Mouse (Mus musculus): ENCODE data around the gene Cmip.

The Cmip gene

DNA sequence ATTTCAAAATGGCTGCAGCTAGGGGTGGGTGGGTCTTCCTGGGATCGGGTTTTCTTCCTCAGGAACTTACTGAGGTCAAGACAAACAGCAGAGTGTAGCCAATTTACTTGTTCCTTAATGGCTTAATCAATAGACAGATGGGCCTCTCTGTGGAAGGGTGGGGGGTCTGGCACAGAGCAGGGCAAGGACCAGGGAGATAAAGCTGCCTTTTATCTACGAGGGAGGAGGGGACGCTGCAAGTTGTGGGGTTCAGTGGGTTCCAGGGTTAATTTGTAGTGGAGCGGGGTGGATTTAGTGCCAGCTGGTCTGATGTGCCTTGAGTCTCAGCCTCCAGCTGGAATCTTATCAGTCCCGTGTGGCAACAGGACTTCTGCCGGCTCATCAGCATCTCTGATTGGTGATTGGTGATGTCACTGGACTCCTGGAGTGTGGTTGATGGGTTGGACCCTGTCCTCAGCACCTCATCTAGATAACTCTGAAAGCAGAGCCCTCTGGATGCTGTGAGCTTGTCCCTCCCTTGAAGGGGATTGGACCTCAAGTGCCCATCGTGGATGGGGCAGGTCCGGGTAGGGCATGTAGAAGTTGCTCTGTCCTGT is 65.9 kb downstream of the Cmip start:
- DNase-seq (ENCODE audit: low spot score): no peak

DNA sequence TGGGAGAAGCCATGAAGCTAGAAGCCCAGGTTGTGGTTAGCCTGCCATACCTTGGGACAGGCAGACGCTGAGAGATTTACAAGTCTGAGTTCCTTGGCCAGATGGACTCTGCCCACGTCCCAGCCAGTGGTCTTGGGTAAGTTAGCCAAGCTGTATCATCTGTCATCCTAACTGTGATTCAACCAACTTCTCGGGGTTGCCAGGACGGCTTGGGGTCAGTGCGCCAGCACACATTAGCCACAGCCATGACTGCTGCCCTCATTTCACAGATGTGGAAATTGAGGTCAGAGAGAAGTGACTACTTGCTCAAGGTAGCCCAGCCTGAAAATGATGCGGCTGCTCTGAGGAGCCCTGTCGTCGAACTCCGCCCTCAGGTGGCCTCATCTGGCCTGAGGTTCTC is 68.0 kb downstream of the Cmip start:
- no peak for DNase-seq (ENCODE audit: low spot score)

DNA sequence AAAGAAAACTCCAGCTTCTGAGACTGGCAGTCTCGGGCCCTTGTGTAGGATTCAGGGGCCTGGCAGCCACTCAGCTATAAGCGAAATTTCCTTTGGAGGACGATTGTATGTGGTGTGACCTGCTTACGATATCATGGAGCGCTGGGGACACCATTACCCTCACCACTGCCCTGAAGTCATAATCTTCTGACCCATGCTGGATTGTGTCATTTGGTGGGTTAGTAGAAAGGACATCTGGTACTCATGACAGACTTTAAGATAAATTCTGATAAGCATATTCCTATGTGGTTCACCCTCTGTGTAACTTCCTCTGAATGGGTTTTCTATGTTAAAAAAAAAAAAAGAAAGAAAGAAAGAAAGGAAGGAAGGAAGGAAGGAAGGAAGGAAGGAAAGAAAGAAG is 69.9 kb downstream of the Cmip start:
- DNase-seq (ENCODE audit: low spot score): no peak

DNA sequence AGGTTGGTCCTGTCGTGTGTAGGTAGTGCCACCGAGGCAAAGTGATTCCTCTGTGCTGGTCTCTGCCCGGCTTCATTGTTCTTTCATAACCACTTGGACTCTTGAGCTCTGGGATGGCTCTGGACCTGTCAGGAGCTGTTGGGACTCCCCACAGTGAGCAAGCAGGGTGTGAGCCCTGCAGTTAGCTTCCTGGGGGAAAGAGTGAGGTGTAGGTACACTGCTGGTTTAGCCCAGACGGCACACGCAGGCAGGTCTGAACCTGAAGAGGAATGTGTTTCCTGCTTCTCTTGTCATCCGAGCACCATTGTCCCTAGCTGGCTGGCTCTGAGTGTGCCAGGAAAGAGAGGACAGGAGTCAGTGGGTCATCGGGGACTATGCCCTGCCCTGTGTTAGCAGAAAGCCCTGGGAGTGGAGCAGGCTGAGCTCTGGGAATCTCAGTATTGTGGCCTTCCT is 70.5 kb downstream of the Cmip start:
- DNase-seq (ENCODE audit: low spot score): no peak

DNA sequence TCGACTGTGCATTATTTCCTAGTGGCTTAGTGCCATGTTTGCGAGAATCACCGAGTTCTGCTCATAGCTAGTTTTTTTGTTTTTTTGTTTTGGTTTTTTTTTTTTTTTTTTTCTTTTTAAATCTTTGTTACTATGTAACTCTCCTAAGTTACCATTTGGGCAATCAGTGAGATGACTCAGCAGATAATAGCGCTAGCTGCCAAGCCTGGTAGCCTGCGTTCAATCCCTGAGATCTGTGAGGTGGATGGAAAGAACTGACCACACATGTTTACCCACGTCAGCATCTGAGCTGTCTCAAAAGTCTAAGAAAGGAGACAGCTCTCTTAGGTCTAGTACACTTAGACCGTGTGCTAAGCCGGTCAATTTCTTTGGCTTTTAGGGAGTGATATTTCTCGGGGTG is 71.9 kb downstream of the Cmip start:
- DNase-seq (ENCODE audit: low spot score): no peak

DNA sequence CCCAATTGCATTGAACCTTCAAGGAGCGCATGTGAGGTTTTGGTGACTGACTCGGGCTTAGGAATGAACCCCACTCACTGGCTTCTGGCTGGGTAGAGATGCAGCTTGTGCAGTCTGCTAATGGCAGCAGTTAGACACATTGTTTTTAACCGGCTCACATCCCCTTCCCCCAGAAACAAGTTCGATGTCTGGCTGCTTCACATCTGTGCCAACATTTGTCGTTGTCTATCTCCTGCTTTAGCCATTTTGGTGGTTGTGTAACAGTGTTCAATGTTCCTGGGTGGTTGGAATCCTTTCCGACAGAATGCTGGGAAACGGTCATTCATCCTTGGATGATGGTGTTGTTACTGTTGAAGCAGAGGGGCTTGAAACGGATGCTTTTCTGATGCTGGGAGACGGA is 72.3 kb downstream of the Cmip start:
- no peak for DNase-seq (ENCODE audit: low spot score)

DNA sequence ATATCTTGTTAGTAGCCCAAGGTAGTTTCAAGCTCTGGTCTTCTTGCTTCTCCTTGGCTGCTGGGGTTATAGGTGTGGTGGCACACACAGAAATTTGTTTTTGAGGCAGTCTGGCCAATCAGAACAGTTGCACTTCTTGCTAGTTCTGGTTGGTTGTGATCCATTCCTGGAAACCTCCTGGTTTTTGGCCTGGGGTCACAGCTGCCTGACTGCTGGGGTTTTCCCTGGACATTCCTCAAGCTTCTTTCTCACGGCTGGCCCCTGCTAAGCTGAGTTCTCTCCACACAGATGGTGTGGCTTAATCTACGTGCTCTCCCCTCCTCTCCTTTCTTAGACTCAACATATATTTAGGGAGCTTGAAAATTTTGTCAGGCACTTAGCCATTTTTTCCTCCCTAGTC is 73.0 kb downstream of the Cmip start:
- no peak for DNase-seq (ENCODE audit: low spot score)

DNA sequence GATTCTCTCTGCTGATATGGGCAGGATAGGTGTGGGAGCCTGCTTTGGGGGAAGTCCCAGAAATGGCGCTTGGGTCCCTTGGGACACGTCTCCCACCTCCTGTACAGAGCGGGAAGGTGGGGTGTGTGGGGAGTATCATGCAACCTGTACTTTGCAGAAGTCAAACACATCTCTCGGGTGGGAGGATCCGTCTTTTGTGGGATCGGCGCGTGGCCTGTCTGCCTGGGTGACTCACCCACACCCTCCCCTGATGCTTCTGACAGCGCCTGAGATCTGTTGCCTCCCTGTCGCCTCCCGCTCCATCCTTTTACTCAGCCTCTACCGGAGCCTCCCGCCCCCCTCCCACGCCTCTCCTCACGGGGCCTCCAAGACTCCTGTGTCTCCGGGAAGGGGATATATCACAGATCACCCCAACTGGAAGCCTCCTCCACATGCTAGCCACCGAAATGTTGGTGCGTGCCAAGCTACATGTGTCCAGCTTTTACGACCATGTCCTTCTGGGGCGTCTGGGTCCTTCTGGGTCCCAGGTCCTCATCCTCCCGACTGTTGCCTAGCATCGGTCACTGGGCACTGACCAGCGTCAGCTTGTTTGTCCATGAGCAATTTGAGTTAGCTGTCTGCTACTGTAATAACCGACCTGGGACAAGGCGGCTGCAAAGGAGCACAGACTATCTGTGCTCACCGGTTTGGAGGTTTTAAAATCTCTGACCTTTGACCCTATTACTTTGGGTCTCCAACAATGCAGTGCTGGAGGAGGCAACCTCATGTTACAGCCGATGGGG is 75.6 kb downstream of the Cmip start:
- DNase-seq (ENCODE audit: low spot score): no peak

DNA sequence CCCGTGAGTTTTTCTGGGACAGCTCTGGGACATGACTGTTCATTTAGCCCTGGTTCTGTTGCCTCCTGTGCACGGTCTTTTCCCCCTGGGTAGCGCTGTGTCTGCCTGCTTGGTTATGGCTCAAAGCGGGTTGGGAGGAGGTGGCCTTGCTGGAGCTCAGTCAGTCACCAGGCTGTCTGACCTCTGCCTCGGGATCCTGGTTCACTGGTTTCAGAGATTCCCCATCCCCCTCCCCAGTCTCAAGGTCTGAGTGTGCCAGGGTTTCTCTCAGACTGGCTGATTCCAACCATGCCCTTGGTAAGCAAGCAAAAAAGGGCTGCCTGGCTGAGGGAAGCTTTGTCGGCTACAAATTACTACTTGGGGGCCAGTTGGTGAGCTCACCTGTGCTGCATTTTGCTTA is 76.8 kb downstream of the Cmip start:
- DNase-seq (ENCODE audit: low spot score): no peak

DNA sequence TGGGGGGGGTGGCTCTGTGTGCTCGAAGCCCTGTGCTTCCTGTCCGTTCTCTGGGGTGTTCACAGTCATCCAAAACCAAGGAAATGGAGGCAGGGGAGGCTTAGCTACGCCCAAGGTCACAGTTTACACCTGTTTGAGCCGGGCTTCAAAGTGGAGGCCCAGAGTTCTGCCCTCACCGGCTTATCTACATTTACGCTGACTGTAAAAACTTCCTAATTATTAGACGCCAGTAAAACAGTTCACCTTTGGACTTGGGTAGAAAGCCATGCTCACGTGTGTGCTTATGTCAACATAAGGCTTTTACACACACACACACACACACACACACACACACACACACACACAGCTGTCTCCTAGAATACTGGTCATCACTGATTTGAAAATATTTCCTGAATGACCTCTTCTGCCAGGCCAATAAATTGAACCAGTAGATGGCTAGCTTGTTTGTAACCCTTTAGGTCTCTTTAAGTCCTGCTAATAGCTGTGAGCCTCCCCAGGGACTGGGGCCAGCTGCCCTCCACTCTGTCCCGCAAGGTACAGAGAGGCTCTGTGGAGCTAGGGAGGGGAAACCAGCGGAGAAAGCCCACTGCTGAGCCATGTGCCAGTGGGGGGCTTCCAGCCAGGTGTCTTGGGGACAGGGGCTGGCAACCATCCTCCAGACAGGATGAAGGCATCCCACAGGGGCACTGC is 77.3 kb downstream of the Cmip start:
- no peak for DNase-seq (ENCODE audit: low spot score)

DNA sequence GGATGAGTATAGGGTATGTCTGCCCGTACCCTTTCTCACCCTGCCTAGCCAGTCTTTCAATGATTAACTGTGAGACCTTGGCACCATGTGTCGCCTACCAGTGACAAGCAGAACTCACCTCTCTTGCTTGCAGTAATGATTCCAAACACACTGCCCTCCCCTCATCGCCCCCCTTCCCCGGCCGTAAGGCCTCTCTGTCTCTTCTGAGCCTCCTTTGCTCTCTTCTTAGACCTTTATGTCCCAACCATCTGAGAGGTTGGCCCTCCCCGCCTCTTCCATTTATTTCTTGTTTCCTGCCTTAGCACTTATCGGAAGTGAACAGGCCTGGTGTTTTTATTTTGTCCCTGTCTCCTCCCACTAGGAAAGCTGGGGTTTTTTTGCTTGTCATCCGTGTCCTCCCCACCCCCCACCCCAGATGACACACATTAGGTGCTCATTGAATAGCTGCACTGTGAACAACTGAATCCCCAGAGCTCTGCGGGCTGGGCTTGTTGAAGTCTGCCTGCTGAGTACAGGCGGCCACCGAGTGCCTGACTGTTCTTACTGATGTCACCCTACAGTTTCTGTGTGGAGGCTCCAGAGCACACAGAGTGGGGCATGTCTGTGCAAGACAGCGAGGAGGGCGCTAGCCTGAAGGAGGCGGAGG is 78.0 kb downstream of the Cmip start:
- DNase-seq (ENCODE audit: low spot score): no peak

DNA sequence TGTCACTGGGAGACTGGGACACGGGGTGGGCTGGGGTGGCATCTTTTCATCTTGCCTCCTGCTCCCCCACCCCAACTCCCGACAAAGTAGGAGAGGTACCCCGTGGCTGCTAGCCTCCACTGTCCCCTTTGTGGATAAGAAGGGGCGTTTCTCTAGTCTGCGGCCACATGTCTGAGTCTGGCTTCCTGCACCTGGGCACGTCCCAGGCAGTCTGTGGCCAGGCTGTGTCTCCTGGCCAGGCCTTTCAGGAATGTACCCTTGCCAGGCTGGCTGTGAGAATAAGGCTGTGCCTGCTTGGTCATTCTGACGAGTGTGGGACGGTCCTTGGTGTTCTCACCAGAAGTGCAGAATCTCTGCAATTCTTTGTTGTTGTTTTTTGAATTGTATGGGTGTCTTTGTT is 78.6 kb downstream of the Cmip start:
- DNase-seq (ENCODE audit: low spot score): no peak

DNA sequence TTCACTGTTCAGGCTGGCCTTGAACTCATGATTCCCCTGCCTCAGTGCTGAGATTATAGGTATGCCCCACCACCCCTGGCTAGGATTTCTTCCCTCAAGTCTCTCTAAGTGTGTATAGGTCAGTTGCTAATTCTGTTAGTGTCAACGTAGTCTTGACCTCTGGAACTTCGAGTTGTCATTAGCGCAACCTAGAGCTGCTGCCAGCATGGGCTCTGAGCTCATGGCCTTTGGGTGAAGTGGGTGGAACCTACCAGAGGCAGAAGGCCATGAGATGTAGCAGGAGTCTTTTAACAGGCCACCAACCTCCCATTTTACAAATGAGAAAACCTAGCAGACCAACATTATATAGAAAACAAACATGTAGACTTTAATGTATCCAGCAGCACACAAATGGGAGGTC is 80.3 kb downstream of the Cmip start:
- DNase-seq (ENCODE audit: low spot score): no peak

DNA sequence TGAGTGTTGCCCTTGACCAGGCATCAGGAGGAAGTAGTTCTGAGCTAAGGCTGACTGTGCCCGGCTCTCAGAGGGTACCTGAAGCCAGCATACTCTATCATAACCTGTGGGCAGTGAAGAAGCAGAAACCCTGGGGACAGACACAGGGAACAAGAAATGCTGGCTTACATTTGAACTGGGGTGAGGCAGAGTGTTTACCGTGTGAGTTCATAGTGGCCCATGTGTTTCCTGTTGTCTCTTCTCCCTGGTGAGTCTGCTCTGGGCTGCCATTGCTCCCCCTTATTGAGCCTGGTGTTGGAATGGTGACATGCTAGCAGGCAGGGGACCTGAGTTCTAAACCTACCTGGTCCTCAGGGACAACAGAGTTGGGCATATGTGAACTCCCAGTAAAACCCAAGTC is 81.8 kb downstream of the Cmip start:
- no peak for DNase-seq (ENCODE audit: low spot score)

DNA sequence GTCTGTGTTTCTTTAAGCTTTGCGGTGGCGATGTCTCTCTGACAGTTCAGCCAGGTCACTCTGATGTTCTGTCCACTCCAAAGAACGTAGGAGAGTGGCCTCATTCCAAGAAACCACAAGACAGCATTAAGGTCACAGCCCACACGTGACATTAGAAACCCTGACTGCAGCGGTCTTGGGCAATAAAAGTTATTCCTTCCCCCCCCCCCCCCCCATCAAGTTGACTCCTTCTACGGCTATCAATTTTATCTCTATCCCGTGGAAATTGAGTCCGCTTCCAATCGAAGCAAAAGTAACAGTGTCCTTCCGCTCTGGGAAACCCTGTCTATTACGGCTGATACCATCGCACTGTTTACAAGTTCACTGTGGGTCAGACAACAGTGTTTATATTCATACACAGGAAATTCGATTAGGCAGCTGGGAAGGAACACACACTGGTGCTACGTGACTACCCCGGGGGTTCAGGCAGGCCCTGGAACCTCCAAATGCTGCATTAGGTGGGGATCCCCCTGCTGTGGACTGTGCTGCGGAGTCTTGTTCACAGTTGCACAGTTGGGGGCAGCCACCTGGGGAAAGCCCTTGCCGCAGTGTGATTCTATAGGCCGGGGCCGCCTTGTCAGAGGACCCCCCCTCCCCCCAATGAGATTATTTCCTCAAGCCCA is 82.6 kb downstream of the Cmip start:
- DNase-seq (ENCODE audit: low spot score): no peak

DNA sequence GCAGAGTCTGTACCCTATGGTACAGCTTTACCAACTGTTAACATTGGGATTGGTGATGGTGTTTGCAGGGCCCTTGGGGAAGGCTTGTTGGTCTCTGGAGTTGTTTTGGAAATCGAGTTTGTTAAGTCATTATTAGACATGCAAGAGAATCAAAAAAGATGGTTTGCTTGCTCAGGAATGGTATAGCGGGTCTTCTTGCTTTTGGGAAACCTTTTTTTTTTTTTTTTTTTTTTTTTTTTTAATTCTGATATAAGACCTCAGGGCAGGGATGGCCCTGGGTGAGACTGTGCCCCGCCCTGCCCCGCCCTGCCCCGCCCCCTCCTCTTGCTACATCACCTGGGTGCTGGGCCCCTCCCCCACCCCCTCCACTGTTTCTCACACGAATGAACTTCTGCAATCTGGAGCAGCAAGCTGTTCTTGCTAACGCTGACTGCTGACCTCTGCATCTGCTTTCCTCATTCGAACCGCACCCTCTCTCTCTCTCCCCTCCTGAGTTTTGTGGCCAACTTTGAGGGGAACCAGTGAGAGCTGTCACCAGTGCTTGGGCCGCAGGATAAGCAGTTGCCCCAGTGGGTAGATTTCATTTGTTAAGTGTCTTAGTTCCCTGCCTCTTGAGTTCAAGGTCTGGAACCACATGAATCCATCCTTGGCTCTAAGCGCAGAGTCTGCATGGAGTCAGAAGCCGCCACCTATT is 83.2 kb downstream of the Cmip start:
- DNase-seq (ENCODE audit: low spot score): peak; percentile 73

DNA sequence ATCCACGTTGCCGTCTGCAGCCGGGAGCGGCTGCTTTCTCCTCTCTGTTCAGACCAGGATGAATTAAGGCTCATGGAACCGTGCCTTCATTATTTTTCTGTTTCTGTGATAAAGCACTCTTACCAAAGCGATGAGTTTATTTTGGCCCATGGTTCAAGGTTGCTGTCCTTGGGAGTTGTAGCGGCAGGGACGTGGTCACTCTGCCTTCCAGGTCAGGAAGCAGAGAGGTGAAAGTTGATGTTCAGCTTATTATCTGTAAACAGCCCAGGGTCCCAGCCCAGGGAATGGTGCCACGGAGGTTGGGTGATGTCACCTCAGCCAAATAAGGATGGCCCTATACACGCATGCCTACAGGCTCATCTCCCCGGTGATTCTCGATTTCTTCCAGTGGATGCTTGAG is 83.9 kb downstream of the Cmip start:
- DNase-seq (ENCODE audit: low spot score): no peak

DNA sequence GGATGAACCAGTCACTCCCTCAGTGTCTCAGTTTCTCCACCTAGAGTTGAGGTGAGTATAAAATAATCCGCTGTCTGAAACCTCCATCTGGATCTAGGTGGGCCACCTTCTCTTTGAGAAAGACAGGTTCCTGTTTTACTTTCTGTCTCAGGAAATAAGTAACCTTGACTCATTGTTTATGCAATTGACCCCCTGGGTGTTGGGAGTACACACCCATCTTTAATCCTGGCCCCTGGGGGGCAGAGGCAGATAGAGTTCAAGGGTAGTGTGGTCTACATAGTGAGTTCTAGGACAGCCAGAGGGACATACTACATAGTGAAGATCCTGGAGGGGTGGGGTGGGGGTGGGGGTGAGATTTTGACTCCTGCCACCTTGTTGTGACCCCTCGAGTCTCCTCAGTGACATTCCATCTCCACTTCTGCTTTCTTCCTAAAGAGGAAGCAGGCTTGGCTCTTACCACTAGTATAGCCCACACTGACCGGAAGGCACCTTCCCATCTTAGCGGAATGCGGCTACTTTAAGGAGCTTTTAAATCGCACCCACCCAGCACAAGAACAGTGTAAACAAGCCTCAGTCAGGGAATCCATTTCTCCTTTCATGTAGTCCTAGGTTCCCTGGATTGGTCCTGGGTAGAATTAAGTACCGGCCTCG is 86.0 kb downstream of the Cmip start:
- DNase-seq (ENCODE audit: low spot score): no peak

DNA sequence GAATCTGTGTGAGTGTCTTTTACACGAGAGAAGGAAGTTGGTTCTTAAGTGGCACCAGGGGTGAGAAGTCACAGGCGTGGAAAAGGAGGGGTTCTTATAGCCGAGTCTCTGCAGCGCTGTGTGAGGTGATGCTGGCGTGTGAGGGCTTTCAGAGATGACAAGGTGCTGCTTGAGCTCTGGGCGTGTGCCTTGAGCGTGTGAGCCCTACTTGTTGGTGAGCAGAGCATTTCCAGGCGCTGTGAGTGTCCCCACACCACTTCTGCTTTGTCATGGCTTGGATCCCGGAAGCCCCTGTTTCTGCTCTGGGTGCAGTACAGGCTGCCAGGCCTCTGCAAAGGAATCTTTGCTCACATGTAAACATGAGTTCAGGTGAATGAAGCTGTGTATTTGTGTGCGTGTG is 86.6 kb downstream of the Cmip start:
- DNase-seq (ENCODE audit: low spot score): no peak

DNA sequence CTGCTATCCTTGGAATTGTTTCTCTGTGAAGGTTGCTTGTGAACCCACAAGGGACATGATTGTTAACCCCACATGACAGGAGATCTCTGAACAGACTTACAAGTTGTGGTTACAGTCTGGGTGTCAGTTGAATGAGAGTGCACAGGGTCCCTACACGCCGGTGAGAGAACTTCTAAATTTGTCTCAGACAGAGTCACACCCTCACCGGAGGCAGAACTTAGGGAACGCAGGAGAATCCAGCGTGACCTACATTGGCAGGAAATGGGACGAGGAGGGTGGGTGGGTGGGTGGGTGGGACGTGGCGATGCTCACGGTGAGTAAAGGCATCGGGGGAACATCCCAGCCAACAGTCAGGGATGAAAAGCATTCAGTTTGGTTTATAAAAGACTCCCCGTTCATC is 88.0 kb downstream of the Cmip start:
- DNase-seq (ENCODE audit: low spot score): no peak

DNA sequence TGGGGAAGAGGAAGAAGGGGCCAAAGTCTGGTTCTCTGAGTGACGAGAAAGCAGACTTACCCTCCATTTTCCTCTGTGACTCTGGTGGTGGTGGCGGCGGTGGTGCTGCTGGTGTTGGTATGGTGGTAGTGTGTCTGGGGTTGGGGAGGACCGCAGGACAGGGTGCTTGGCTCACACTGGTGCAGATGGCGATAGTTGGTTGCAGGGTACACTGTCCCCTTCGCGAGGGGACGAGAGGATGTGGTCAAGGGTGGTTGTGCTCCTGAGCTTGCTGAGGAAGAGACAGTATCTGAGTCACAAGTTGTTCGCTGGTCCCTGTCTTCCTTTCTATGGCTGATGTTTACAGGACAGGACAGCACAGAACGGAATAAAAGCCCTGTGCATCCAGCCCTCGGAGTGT is 88.5 kb downstream of the Cmip start:
- no peak for DNase-seq (ENCODE audit: low spot score)
